Mouse (Mus musculus) adrenal gland, postnatal 36 days (tissue): Measurements from ENCODE around the gene Cib2. TPM values are rescaled to one million over a fixed set of nuclear protein-coding genes. Genes with fewer than 3 reads are reported as not detected.

Experiments
- DNase-seq, 2 experiments: peaks; one replicate each; pipeline ENCODE4 v3.0.0; 2021; ENCODE audit warnings: mixed read lengths in 1 of 2
- total RNA-seq, 2 experiments: library from RNA; stranded (reverse); gene quantifications; 2 replicates each; pipeline ENCODE4 v1.2.3; 2021

Cib2 gene
- total RNA-seq, 2 experiments from 2014 or later = 33.7 to 44.0 TPM

- DNase-seq = no peak
Measured at GRCm38 (mm10) chr9:54499291-54499690, 60.7 kb downstream of the Cib2 start.

Other genes with a start within 250 kb of the Cib2 start
- gene Dmxl2, start 58.6 kb downstream of the Cib2 start, total RNA-seq = 10 to 100 TPM; 14.3 to 16.0 TPM
- not detected for gene Sh2d7, start 21.2 kb downstream of the Cib2 start, total RNA-seq
- 100 to 1,000 TPM; 269 to 284 TPM for gene Idh3a, start 26.1 kb upstream of the Cib2 start, total RNA-seq
- 100 to 1,000 TPM; 105 to 213 TPM for gene Acsbg1, start 101.7 kb upstream of the Cib2 start, total RNA-seq
- 10 to 100 TPM; 17.7 to 24.3 TPM for gene Dnaja4, start 138.7 kb upstream of the Cib2 start, total RNA-seq
- gene Wdr61, start 174.3 kb upstream of the Cib2 start, total RNA-seq = 10 to 100 TPM; 67.6 to 72.7 TPM
- 1 to 10 TPM; 7.9 to 8.5 TPM for gene Crabp1, start 204.5 kb upstream of the Cib2 start, total RNA-seq